Mouse (Mus musculus): Measurements from ENCODE around the gene Gas2. TPM values are rescaled to one million over a fixed set of nuclear protein-coding genes. Genes with fewer than 3 reads are reported as not detected.
A peak's percentile ranks its signal among the peaks of the same experiment; 100 is the strongest.

The Gas2 gene
- polyA plus RNA-seq, 1 experiment from 2014 or later, result 41.1 TPM

- H3K36me3 ChIP-seq (ENCODE audit: control insufficient read depth, insufficient read depth, low read length), result no peaks in the 10 kb centered on the region
- H3K9ac ChIP-seq (ENCODE audit: low read depth, low read length), result no peak overlapping the region
- DNase-seq (ENCODE audit: low spot score), result no peak
- no peaks in the 10 kb centered on the region for H3K9me3 ChIP-seq (ENCODE audit: control insufficient read depth, low read length)
- no peaks in the 10 kb centered on the region for H3K27me3 ChIP-seq (ENCODE audit: control insufficient read depth, insufficient read depth, low read length)
- 93% methylated on average over 5 of the region's 5 CpGs for WGBS
- ATAC-seq (ENCODE audit: low FRiP score), result no peak
- no peak overlapping the region for H3K4me2 ChIP-seq (replicated peaks; ENCODE audit: low read depth, low read length)
- no peak overlapping the region for H3K4me3 ChIP-seq (ENCODE audit: low read depth, low read length)
- H3K27ac ChIP-seq (ENCODE audit: low read depth, low read length), result no peak overlapping the region
- H3K4me1 ChIP-seq (replicated peaks; ENCODE audit: control insufficient read depth, insufficient read depth, low read length), result no peaks in the 10 kb centered on the region
These were observed 162.3 kb downstream of the Gas2 start for GRCm38 (mm10) chr7:52024050-52024626.

GRCm38 (mm10) chr7:52037600-52038582 is 176.1 kb downstream of the Gas2 start:
- no peaks in the 10 kb centered on the region for H3K9me3 ChIP-seq (ENCODE audit: control insufficient read depth, low read length)
- WGBS, result 49% methylated on average over 8 of the region's 8 CpGs
- DNase-seq (ENCODE audit: low spot score), result peak; percentile 72

More at GRCm38 (mm10) chr7:52037600-52038582, 176.1 kb downstream of the Gas2 start:
- Histone ChIP-seq H3K27ac (ENCODE audit: low read depth, low read length) (no peak overlapping the region), H3K4me2 (replicated peaks; ENCODE audit: low read depth, low read length) (no peak overlapping the region), H3K4me1 (replicated peaks; ENCODE audit: control insufficient read depth, insufficient read depth, low read length) (no peaks in the 10 kb centered on the region), H3K4me3 (ENCODE audit: low read depth, low read length) (no peak overlapping the region), H3K27me3 (ENCODE audit: control insufficient read depth, insufficient read depth, low read length) (no peaks in the 10 kb centered on the region), H3K9ac (ENCODE audit: low read depth, low read length) (no peak overlapping the region), H3K36me3 (ENCODE audit: control insufficient read depth, insufficient read depth, low read length) (no peaks in the 10 kb centered on the region)
- peak; percentile 65 for ATAC-seq (ENCODE audit: low FRiP score)

Other genes starting within 250 kb of the Gas2 start
- gene Slc17a6, start 240.0 kb upstream of the Gas2 start, polyA plus RNA-seq (2014; fragmentation: Nextera tagmentation; extraction: Ambion mirVana), result 33.2 and 34.9 TPM in 2 replicates
- gene Fancf, start 252 bp downstream of the Gas2 start, polyA plus RNA-seq (2014; fragmentation: Nextera tagmentation; extraction: Ambion mirVana), result 12.1 and 14.2 TPM in 2 replicates
- 18.1 and 20.0 TPM in 2 replicates for gene Svip, start 144.0 kb downstream of the Gas2 start, polyA plus RNA-seq (2014; fragmentation: Nextera tagmentation; extraction: Ambion mirVana)
- gene 1700015G11Rik, start 153.7 kb downstream of the Gas2 start, polyA plus RNA-seq (2014; fragmentation: Nextera tagmentation; extraction: Ambion mirVana), result not detected in 2 replicates